Mouse (Mus musculus): ENCODE measurements at regions not wholly inside any gene's neighbourhood (a gene's known extent, or its start where the extent isn't known, plus 50 kb on each side); places are given as distances from the start of the nearest gene placed in this dataset.

GRCm38 (mm10) chr14:102461001-102461400 is 521.4 kb downstream of the Kctd12 start:
- TF ChIP-seq CTCF (IDR thresholded peaks at IDR 0.05; ENCODE audit: extremely low read depth, insufficient read length, insufficient replicate concordance, low read depth, low read length) = no peak
- no peak for TF ChIP-seq POLR2A (IDR thresholded peaks at IDR 0.05; ENCODE audit: low read depth, low read length)

Data from small intestine, adult 2 months (tissue).